Mouse (Mus musculus) liver, embryonic 12.5 days (tissue): ENCODE results near the gene Lat2. TPM values are rescaled to one million over a fixed set of nuclear protein-coding genes. Genes with fewer than 3 reads are reported as not detected.

Source experiments
- ATAC-seq: fragments of 200-750 bp; cut with Nextera tagmentation; 2 replicates; pipeline ENCODE4 v1.8.0; 2017; ENCODE audit warnings: moderate number of reproducible peaks, mild to moderate bottlenecking, moderate library complexity
- H3K27ac ChIP-seq: fragments of 300-500 bp; sonication (generic); 2 replicates; pipeline ENCODE4 v1.5.1; 2016; ENCODE audit warnings: mild to moderate bottlenecking
- H3K27me3 ChIP-seq: fragments of 300-500 bp; sonication (generic); replicated peaks from 2 replicates; pipeline ENCODE4 v1.6.1; 2016; ENCODE audit warnings: mild to moderate bottlenecking, moderate library complexity
- H3K36me3 ChIP-seq: fragments of 300-500 bp; sonication (generic); 2 replicates; pipeline ENCODE4 v1.6.1; 2016; ENCODE audit warnings: mild to moderate bottlenecking, moderate library complexity
- H3K4me1 ChIP-seq: fragments of 300-500 bp; sonication (generic); 2 replicates; pipeline ENCODE4 v1.6.1; 2016
- H3K4me2 ChIP-seq: fragments of 300-500 bp; sonication (generic); 2 replicates; pipeline ENCODE4 v1.6.1; 2016; ENCODE audit warnings: mild to moderate bottlenecking, moderate library complexity
- H3K4me3 ChIP-seq: fragments of 300-500 bp; sonication (generic); 2 replicates; pipeline ENCODE4 v1.5.1; 2016; ENCODE audit warnings: mild to moderate bottlenecking, moderate library complexity
- H3K9ac ChIP-seq: fragments of 300-500 bp; sonication (generic); 2 replicates; pipeline ENCODE4 v1.6.1; 2016; ENCODE audit warnings: mild to moderate bottlenecking, moderate library complexity
- H3K9me3 ChIP-seq: fragments of 300-500 bp; sonication (generic); replicated peaks from 2 replicates; pipeline ENCODE4 v1.6.1; 2016; ENCODE audit warnings: mild to moderate bottlenecking, moderate library complexity
- WGBS: fragments of 180-500 bp; shearing (Covaris S2); methylation state at CpG from one replicate; pipeline ENCODE4 v1.1.7; 2016; ENCODE audit not compliant: insufficient replicate concordance; 5-methylcytosine and 5-hydroxymethylcytosine counted together
- polyA plus RNA-seq: library from polyadenylated mRNA; unstranded; fragments of >200 nt; fragmentation: Nextera tagmentation; extraction: Ambion mirVana; gene quantifications from 2 replicates; pipeline ENCODE4 v1.2.1, GENCODE M21; 2016

Gene Lat2
- polyA plus RNA-seq, 1 experiment from 2014 or later = 1.7 TPM

DNA sequence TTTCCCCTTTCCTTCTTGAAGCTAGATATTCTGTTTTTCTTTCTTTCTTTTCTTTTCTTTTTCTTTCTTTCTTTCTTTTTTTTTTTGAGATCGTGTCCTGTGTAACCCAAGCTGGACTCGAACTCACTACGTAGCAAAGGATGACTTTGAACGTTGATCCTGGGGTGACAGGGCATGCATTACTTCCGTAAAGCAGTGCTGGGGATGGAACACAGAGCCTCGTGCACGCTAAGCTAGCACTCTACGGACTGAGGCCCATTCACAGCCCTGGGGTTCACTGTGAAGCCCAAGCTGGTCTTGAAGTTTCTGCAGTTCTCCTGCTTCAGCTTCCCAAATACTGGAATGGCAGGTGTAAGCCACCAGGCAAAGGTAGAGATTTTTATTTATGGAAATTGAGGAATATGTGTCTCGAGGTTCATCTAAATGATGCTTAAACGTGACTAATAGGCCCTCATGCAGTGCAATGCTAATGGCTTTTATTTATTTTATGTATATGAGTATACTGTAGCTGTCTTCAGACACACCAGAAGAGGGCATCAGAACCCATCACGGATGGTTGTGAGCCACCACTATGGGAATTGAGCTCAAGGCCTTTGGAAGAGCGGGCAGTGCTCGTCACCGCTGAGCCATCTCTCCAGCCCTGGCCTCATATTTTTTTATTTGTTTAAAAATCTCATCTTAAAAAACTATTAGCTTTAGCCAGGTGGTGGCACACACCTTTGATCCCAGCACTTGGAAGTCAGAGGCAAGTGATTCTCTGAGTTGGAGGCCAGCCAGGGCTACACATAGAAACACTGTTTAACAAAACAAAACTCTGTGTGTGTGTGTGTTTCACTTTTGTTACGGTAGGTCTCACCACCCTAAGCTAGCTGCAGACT is 31.6 kb downstream of the Lat2 start:
- H3K9ac ChIP-seq = peak overlapping the region; percentile 81
- WGBS = 15% methylated on average over 15 of the region's 15 CpGs
- H3K36me3 ChIP-seq = peaks cover 30% of the 10 kb centered on the region
- H3K4me3 ChIP-seq = peak overlapping the region; percentile 85
- H3K27ac ChIP-seq = peak overlapping the region; percentile 76
- ATAC-seq = peak; percentile 20; the same call in 1 of the 2 replicates
- H3K4me2 ChIP-seq = peak overlapping the region; percentile 88
- H3K4me1 ChIP-seq = peaks cover 27% of the 10 kb centered on the region
- no peaks in the 10 kb centered on the region for H3K9me3 ChIP-seq
- H3K27me3 ChIP-seq = no peaks in the 10 kb centered on the region

DNA sequence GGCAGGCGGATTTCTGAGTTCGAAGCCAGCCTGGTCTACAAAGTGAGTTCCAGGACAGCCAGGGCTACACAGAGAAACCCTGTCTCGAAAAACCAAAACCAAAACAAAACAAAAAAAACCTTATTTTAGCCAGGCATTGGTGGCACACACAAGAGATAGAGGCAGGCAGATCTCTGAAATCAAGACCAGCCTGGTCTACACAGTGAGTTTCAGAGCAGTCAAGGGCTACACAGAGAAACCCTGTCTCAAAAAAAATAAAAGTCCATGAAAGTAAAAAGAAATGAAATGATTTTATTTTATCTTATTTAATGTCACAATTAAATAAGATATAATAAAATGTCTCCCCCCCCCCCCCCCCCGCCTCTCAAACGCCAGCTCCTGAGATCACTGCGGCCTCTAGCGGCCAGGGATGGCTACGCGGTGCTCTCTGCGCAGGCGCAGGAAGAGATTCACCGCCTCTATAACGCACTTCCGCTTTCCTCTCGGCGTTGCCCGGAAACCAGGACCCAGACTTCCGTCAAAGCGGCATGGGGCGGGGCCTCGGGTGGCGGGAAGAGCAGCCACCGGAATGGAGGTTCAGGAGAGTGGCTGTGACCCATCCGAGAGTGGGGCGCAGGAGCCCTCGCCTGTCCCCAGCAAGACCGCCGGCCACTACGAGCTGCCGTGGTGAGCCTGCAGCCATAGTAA is 32.5 kb downstream of the Lat2 start:
- peaks cover 27% of the 10 kb centered on the region for H3K4me1 ChIP-seq
- WGBS = 7% methylated on average over 29 of the region's 30 CpGs
- H3K4me2 ChIP-seq = peak overlapping the region; percentile 88
- H3K9me3 ChIP-seq = no peaks in the 10 kb centered on the region
- H3K4me3 ChIP-seq = peak overlapping the region; percentile 85
- peak overlapping the region; percentile 76 for H3K27ac ChIP-seq
- no peaks in the 10 kb centered on the region for H3K27me3 ChIP-seq
- ATAC-seq = peak; percentile 92
- peaks cover 21% of the 10 kb centered on the region for H3K36me3 ChIP-seq
- peak overlapping the region; percentile 81 for H3K9ac ChIP-seq

DNA sequence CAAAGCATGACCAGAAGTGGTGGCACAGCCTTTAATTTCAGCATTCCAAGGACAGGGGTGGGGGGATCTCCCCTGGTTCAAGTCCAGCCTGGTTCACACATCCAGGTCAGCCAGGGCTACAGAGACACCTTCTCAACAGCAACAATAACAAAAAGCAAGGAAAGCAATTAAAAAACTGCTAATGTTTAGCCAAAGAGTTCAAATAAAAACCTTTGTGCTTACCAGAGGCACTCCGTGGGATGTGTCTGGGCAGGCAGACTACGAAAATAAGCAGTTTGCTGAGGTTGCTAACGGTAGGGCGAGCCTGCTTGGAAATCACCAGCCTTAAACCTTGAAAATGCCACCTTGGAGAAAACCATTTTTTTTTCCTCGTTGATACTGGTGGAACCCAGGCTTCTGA is 33.7 kb downstream of the Lat2 start, which contains the start of gene Rfc2:
TSS of gene Rfc2 (plus strand) at position 221 of the 400 bp plus-strand sequence.
- no peak within 1 kb of the TSS for H3K9ac ChIP-seq

DNA sequence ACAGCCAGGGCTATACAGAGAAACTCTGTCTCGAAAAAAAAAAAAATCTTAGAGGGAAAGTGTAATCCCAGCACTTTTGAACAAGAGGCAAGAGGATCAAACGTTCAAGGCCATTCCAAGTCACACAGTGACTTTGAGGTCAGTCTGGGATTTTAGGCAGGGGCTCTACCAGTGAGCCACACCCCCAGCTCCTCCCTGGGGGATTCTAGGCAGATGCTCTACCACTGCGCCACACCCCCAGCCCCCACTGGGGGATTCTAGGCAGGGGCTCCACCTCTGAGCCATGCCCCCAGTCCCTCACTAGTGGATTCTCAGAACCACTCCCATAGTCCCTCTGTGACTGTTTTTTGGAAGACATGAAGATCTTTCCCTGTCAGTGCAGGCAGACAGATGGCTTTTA is 35.7 kb downstream of the Lat2 start:
- ATAC-seq = no peak
- no peak overlapping the region for H3K9ac ChIP-seq
- peaks cover 29% of the 10 kb centered on the region for H3K4me1 ChIP-seq
- H3K36me3 ChIP-seq = no peaks in the 10 kb centered on the region
- no peak overlapping the region for H3K4me2 ChIP-seq
- no peaks in the 10 kb centered on the region for H3K27me3 ChIP-seq
- no peaks in the 10 kb centered on the region for H3K9me3 ChIP-seq
- no peak overlapping the region for H3K27ac ChIP-seq
- no peak overlapping the region for H3K4me3 ChIP-seq
- whole genome bisulfite sequencing = 67% methylated on average over 3 of the region's 3 CpGs

More for the DNA sequence above, 33.7 kb downstream of the Lat2 start, which contains the start of gene Rfc2:
- WGBS = 81% methylated on average over 5 of the region's 5 CpGs
- H3K4me3 ChIP-seq = no peak within 1 kb of the TSS
- H3K27me3 ChIP-seq = no peaks in the 10 kb centered on the region
- H3K27ac ChIP-seq = no peak within 1 kb of the TSS
- peaks cover 38% of the 10 kb centered on the region for H3K4me1 ChIP-seq
- H3K4me2 ChIP-seq = peak within 1 kb of the TSS; percentile 88
- no peaks in the 10 kb centered on the region for H3K9me3 ChIP-seq
- ATAC-seq = no peak
- peaks cover 9% of the 10 kb centered on the region for H3K36me3 ChIP-seq

DNA sequence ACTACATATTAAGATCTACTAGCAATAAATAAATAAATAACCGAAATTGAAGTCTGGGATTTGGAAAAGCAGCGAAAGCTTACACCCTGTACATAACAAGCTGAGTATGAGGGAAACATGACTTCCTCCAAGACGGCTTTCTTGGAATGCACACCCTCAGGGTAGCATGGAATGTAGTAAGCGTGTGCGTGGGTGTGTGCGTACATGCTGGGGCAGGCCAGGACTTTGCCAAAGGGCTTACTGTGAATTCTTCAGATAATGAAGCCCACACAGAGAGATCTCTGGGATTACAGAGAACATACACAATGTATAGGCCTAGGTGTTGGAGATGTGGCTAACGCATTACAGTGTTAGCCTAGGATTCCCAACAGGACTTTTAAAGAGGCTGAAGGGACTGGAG is 37.3 kb downstream of the Lat2 start:
- no peak overlapping the region for H3K9ac ChIP-seq
- no peaks in the 10 kb centered on the region for H3K27me3 ChIP-seq
- no peak overlapping the region for H3K4me3 ChIP-seq
- peaks cover 25% of the 10 kb centered on the region for H3K4me1 ChIP-seq
- no peak overlapping the region for H3K27ac ChIP-seq
- H3K9me3 ChIP-seq = no peaks in the 10 kb centered on the region
- ATAC-seq = no peak
- no peaks in the 10 kb centered on the region for H3K36me3 ChIP-seq
- no peak overlapping the region for H3K4me2 ChIP-seq
- WGBS = 83% methylated on average over 7 of the region's 7 CpGs

DNA sequence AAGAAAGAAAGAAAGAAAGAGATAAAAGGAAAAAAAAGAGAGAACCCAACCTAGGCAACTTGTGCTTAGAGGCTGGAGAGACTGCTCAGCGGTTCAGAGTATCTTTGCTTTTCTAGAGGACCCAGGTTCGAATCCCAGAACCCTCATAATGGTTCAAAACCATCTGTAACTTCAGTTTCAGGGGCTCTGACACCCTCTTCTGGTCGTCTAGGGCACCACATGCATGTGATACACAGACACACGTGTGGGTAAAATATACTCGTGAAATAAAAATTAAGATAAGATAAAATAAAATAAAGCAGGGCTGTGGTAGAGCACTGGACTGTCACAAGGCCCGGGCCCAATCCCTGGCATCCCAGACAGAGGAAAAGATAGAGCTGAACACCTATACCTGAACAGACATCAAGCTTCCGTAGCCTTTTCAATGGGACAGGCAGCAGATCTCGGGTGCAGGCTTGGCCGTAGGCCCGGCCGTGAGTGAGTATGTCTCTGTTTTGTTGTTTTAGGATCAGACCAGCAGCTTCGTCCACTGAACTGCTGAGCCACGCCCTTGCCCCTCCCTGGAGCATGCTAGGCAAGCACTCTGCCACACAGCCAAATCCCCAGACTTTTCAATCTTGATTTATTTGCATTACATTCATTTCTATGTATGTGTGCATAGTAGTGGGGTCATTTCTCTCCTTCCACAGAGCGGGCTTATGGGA is 38.2 kb downstream of the Lat2 start:
- H3K9ac ChIP-seq = no peak overlapping the region
- ATAC-seq = no peak
- H3K4me3 ChIP-seq = no peak overlapping the region
- no peaks in the 10 kb centered on the region for H3K27me3 ChIP-seq
- H3K9me3 ChIP-seq = no peaks in the 10 kb centered on the region
- no peaks in the 10 kb centered on the region for H3K36me3 ChIP-seq
- WGBS = 67% methylated on average over 14 of the region's 14 CpGs
- peaks cover 34% of the 10 kb centered on the region for H3K4me1 ChIP-seq
- no peak overlapping the region for H3K27ac ChIP-seq
- no peak overlapping the region for H3K4me2 ChIP-seq

DNA sequence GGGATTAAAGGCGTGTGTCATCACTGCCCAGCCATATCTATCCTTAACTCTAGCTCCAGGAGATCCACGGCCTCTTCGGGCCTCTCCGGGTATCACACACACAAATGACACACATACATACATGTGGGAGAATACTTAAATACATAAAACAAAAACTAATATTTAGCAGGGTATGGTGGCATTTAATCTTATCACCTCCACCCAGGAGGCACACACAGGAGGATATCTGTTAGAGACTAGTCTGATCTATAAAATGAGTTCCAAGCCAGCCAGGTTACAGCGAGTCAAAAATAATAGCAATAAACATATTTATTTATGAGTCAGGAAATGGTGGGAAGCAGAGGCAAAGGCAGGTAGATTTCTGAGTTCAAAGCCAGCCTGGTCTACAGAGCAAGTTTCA is 39.0 kb downstream of the Lat2 start:
- Histone ChIP-seq H3K36me3 (no peaks in the 10 kb centered on the region), H3K9me3 (0 out of 2 replicates have a peak, but pooled peaks cover 2% of the 10 kb centered on the region), H3K4me1 (peaks cover 39% of the 10 kb centered on the region), H3K27ac (peak overlapping the region; percentile 28; the same call in 1 of the 2 replicates), H3K9ac (no peak overlapping the region), H3K4me2 (no peak overlapping the region), H3K4me3 (no peak overlapping the region), H3K27me3 (no peaks in the 10 kb centered on the region)
- WGBS = 74% methylated on average over 5 of the region's 5 CpGs
- no peak for ATAC-seq

DNA sequence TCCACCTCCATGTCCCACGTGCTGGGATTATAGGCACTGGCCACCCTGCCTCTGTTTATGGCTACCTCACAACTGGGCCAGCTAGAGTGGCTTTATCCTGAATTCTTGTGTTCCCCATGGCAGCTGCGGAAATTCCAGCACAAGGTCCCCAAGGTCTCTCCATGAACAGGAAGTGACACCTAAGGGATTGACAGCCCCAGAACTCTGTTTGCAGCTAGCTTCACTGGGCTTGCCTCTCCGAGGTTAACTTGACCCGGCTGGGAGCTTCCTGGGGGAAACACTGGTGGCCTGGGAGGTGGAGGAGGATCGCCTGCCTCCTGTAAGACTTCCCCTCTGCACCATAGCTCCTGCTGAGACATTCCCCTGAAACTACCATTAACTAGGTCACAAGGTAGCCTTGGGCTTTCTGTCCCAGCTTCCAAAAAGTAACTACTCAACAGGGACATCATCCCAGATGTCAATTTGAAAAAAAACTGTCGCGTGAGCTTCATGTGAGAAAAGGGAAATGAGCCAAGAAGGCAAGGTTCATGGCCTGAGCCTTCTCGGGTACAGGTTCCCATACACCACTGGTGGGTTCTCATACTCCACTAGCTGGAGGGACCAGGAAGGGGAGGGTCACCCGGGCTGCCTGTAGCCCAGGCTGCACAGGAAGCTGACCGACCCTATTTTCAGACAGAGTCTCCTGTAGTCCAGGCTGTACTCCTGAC is 42.2 kb downstream of the Lat2 start:
- Histone ChIP-seq H3K36me3 (no peaks in the 10 kb centered on the region), H3K9me3 (0 out of 2 replicates have a peak, but pooled peaks cover 4% of the 10 kb centered on the region), H3K27me3 (no peaks in the 10 kb centered on the region), H3K27ac (0 out of 2 replicates have a peak overlapping the region, but pooled peaks have one; percentile 3), H3K4me3 (peak overlapping the region; percentile 53), H3K9ac (peak overlapping the region; percentile 55; the same call in 1 of the 2 replicates), H3K4me1 (peaks cover 44% of the 10 kb centered on the region), H3K4me2 (peak overlapping the region; percentile 82)
- no peak for ATAC-seq
- WGBS = 26% methylated on average over 10 of the region's 10 CpGs

DNA sequence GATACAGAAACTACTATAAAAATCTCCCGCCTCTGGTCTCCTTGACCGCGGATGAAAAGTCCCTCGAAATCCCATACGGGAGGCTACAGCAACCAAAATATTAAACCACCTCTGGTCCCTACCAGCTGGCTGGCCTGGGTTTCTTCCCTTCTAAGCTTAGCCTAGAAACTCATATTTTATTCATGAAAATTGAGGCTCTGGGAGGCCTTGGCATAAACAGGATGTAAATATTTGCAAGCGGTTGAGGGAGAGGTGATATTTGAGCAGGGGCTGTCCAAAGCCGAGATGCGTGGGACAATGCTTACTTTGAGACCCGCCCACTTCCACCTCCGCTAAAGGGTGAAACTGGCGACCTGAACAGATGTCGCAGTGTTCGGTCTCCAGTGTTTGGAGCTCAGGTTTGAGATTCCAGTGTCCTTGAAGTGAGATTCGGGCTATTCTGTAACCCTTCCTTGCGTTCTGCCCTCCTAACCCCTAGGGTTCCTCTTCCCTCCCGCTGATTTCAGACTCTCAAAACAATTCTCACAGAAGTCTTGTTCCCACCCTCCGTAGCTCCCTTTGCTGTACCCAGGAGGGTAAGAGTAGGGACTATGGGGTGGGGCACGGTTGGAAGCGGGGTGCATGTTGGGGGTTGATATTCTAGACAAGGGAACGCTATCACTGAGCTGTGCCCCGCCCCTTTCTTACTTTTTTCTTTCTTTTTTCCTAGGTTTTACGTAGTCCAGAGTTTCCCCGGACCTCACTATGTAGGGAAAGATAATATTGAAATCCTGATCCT is 42.9 kb downstream of the Lat2 start:
- WGBS = under 1% methylated on average over 23 of the region's 23 CpGs
- H3K4me1 ChIP-seq = peaks cover 40% of the 10 kb centered on the region
- H3K9ac ChIP-seq = peak overlapping the region; percentile 55
- H3K36me3 ChIP-seq = no peaks in the 10 kb centered on the region
- H3K4me2 ChIP-seq = peak overlapping the region; percentile 82
- H3K27me3 ChIP-seq = no peaks in the 10 kb centered on the region
- H3K4me3 ChIP-seq = peak overlapping the region; percentile 53
- 0 out of 2 replicates have a peak, but pooled peaks cover 4% of the 10 kb centered on the region for H3K9me3 ChIP-seq
- peak; percentile 77 for ATAC-seq
- 0 out of 2 replicates have a peak overlapping the region, but pooled peaks have one; percentile 3 for H3K27ac ChIP-seq

DNA sequence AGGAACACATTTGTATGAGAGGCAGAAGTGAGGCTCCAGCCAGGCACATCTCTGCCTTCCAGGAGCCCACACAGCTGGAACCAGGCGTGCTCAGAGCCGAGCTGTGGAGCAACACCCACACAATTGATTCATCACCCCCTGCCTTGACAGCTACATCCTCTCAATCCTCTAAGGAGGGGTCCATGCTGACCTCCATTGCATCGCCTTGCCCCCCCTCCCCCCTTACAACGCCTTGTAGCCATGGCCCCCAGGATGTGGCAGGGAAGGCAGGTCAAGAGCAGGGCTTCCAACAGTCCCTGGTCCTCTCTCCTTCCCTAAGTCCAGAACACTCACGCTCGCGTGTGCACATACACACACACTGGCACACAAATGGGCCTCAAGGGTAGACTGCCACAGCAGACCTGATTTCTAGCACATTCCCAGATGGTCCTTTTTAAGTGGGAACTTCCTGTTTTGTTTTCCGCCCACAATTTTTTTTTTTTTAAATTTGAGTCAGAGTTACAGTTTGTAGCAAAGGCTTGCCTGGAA is 45.8 kb downstream of the Lat2 start:
- H3K9me3 ChIP-seq = 0 out of 2 replicates have a peak, but pooled peaks cover 4% of the 10 kb centered on the region
- ATAC-seq = no peak
- no peaks in the 10 kb centered on the region for H3K36me3 ChIP-seq
- 37% methylated on average over 8 of the region's 8 CpGs for WGBS
- peaks cover 26% of the 10 kb centered on the region for H3K4me1 ChIP-seq
- H3K4me3 ChIP-seq = no peak overlapping the region
- no peak overlapping the region for H3K9ac ChIP-seq
- no peak overlapping the region for H3K27ac ChIP-seq
- H3K4me2 ChIP-seq = no peak overlapping the region
- H3K27me3 ChIP-seq = no peaks in the 10 kb centered on the region
